Mouse (Mus musculus) cerebellum, adult 11 months (tissue): ENCODE results near the gene Fam166a.

Source experiments
- DNase-seq: peaks from one replicate; pipeline ENCODE4 v3.0.0; 2022

The Fam166a gene

GRCm38 (mm10) chr2:25218445-25218844 is at the start of gene Fam166a:
Gene Fam166a (plus strand): TSS chr2:25218745.
- no peak for DNase-seq

GRCm38 (mm10) chr2:25169778-25170177 is 48.8 kb upstream of the Fam166a start:
- no peak for DNase-seq

- no peak for DNase-seq
Observed at GRCm38 (mm10) chr2:25170326-25171100, 48.0 kb upstream of the Fam166a start.

GRCm38 (mm10) chr2:25171101-25171768 is 47.3 kb upstream of the Fam166a start:
- no peak for DNase-seq

GRCm38 (mm10) chr2:25171769-25172153 is 46.8 kb upstream of the Fam166a start:
- no peak for DNase-seq

- no peak for DNase-seq
Observed at GRCm38 (mm10) chr2:25172629-25173028, 45.9 kb upstream of the Fam166a start.

- no peak for DNase-seq
Observed at GRCm38 (mm10) chr2:25173821-25174220, 44.7 kb upstream of the Fam166a start.

- DNase-seq = no peak
Observed at GRCm38 (mm10) chr2:25174866-25175689, 43.5 kb upstream of the Fam166a start.

- no peak for DNase-seq
Observed at GRCm38 (mm10) chr2:25175690-25176078, 42.9 kb upstream of the Fam166a start.

GRCm38 (mm10) chr2:25176573-25176972 is 42.0 kb upstream of the Fam166a start:
- no peak for DNase-seq

- no peak for DNase-seq
Observed at GRCm38 (mm10) chr2:25177076-25177475, 41.5 kb upstream of the Fam166a start.

GRCm38 (mm10) chr2:25177685-25178084 is 40.9 kb upstream of the Fam166a start:
- DNase-seq = no peak

- no peak for DNase-seq
Observed at GRCm38 (mm10) chr2:25178285-25178972, 40.1 kb upstream of the Fam166a start.

GRCm38 (mm10) chr2:25179566-25180217 is 38.9 kb upstream of the Fam166a start:
- no peak for DNase-seq

GRCm38 (mm10) chr2:25180478-25180903 is 38.1 kb upstream of the Fam166a start, which contains the start of gene Nrarp:
Gene Nrarp (plus strand): TSS chr2:25180758.
- peak; percentile 81 for DNase-seq

- no peak for DNase-seq
Observed at GRCm38 (mm10) chr2:25180973-25181890, 37.3 kb upstream of the Fam166a start.

GRCm38 (mm10) chr2:25181891-25182397 is 36.6 kb upstream of the Fam166a start:
- DNase-seq = no peak

GRCm38 (mm10) chr2:25182664-25183063 is 35.9 kb upstream of the Fam166a start:
- no peak for DNase-seq

- no peak for DNase-seq
Observed at GRCm38 (mm10) chr2:25183336-25183735, 35.2 kb upstream of the Fam166a start.

GRCm38 (mm10) chr2:25184496-25184895 is 34.0 kb upstream of the Fam166a start:
- DNase-seq = no peak
